Mouse (Mus musculus) spleen, postnatal 36 days (tissue): ENCODE data around the gene Rbm20.
"Not testable (repeated sequence)": the region's sequence is repeated elsewhere in the genome, so short reads cannot be mapped to it uniquely, and the experiment has no call there.

Source experiments
- DNase-seq, 2 experiments: peaks; one replicate each; pipeline ENCODE4 v3.0.0; 2022; ENCODE audit warnings: low spot score in 2 of 2, mixed read lengths in 1 of 2

Rbm20 gene

DNA sequence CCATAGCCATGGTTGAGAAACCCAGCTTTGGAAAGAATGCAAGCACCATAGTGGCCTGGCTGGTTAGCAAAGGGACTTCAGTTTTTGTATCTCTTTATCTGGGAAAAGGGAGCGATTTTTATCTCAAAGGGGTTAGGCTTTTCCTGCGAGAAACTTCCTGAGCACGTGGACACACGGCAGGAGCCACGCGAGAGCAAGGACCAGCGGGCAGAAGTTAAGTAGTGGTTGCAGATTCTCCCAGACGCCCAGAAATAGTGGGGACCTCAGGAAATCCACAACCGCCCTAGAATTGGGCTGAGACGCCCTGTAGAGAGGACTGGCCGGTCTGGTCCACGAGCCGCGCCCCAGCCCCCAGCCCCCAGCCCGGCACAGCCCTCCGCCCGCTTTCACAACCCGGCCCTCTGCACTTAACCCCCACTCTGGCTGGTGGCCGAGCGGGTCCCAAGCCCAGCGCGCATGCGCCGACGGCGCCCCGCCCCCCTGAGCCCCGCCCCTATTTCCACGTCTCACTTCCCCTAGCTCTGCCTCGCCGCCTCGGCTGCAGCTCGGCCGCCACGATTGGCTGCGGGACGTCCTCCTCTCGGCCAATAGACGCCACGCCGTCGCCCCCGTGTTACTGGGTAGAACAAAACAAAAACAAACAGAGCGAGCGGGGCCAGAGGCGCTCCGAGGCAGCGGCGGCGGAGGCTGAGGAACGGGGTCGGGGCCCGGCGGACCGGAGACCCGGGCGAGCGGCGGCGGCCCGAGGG is 225.8 kb downstream of the Rbm20 start:
- peak; percentile 97 for DNase-seq

DNA sequence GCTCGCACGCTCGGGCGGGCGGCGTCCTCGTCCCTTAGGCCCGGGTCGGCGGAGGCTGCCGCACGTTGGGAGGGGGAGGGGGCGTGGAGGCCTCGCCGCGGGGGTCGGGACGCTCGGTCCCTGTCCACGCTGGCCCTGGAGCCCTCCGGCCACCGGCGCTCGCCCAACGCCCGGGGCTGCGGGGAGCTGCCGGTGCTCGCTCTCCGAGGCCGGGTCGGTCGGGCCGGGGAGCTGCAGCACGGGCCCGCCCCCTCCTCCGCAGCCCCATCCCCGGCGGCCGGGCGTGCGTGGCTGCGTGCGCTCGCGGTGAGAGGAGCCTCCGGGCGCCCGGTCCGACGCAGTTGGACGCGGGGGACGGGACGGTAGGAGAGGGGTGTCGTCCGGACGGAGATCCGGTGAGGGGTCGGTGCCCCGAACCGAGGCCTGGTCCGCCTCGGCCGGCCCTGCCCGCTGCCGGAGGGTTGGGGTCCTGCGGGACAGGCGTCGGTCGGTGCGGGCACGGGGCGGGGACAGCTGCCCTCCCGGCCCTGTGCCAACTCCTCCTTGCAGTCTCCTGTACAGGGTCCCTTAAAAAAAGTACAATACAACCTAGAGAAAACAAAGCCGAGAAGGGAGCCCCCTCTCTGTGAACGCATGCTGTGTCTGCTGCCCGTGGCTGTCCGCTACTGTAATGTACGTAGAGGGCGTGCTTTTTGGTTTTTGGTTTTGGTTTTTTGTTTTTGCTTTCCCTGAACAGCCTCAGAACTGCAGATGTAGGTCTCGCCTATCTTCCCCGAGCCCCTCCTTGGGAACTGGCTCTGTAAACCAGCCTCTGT is 226.6 kb downstream of the Rbm20 start:
- DNase-seq = peak; percentile 77

DNA sequence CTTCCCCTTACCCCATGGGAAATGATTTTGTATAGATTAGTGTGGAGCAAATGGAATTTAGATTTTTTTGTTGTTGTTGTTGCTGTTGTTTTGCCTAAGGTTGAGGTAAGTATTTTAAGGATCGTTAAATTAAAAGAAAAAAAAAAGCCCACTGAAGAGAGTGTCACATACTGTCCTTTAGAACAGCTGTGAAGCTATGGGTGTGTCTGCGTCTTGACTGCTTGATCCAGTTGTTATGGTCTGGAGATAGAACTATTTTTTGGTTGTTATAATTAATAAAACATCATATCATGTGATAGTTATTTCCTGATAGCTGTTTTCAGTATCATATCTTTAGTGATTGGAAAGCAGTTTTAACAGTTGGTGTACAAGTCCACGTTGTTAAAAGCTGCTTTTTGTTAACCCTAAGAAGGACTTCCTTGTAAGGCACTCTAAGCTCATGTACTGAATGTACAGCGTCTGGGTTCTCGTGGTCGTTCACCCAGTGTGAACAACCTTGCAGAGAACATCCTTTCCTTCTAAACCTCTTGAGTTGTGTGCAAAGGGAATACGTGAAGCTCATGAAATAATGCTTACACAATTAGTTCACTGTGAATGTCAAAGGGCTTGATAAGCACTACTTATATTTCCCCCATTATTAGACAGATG is 227.9 kb downstream of the Rbm20 start:
- DNase-seq = no peak

DNA sequence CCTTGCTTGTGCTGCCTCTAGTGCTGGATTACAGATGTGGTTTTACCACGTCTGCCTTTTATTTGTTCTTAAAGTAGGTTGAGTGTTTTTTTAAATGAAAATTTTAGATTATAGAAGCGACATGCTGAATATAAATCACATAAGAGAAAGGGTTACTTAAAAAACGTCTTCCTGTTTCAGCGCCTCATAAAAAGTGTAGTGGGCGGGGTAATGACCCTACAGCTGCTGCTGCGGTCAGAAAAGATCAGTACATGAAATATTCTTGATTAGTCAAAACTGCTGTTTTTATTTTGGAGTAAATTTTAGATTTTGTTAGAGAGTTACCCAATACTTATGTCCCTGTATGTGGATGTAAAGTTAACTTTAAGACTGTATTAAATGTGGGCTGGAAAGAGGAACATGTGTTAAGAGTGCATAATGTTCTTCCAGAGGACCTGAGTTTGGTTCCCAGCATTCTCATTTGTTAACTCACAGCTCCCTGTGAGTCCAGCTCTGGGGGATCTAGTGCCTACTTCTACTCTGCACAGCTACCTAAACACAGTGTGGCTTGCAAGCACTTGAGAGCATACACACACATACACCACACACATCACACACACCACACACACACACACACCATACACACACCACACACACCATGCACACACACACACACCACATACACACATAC is 229.1 kb downstream of the Rbm20 start:
- peak; percentile 48 for DNase-seq

DNA sequence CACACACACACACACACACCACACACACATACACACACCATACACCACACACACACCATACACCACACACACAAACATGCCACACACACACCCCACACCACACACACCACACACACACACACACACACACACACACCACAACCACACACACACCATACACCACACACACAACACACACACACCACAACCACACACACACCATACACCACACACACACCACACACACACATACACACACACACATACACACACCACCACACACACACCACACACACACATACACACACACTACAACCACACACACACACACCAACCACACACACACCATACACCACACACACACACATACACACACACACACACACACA is 229.6 kb downstream of the Rbm20 start:
- not testable (repeated sequence) for DNase-seq

DNA sequence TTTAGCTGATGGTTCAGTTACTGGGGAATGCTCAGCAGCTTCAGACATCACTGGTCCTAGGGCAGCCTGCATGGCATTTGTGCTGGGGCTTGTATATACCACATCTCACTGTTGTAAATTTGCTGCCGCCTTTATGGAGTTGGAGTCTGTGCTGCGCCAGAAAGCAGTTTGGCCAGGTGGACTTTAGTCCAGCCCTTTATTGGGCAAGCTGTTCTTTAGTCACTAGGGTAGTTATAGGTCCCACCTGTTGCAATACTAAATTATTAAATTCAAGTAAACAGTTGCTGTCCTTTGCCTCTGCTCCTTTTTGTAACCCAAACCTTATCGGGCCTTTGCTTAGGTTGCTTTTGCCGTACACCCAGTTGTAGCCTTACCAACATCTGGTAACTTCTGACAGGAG is 237.8 kb downstream of the Rbm20 start:
- no peak for DNase-seq
